Mouse (Mus musculus): ENCODE measurements at regions not wholly inside any gene's neighbourhood (a gene's known extent, or its start where the extent isn't known, plus 50 kb on each side); places are given as distances from the start of the nearest gene placed in this dataset.

DNA sequence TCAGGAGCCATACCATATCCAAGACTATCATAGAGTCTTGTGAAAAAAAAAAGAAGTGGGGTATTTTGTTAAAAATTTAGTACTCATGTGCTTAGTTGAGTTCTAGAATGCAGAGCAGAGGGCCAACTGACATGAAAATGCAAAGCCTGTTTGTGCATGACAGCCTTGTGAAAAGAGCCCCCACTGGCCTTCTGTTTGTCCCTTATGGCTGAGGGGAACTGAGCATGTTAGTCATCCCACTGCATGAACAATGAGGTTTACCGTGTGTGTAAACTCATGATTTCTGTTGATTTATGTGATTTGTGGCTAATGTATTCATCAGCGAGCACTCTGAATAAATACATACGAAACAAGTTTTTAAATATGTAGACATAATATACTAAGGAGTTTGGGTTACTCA is 266.1 kb upstream of the Nox3 start:
- TF ChIP-seq POLR2A (IDR thresholded peaks at IDR 0.05; ENCODE audit: extremely low read depth, insufficient read depth, low read length) = no peak
- no peak for TF ChIP-seq CTCF (IDR thresholded peaks at IDR 0.05; ENCODE audit: extremely low read depth, insufficient read depth, low read length)

DNA sequence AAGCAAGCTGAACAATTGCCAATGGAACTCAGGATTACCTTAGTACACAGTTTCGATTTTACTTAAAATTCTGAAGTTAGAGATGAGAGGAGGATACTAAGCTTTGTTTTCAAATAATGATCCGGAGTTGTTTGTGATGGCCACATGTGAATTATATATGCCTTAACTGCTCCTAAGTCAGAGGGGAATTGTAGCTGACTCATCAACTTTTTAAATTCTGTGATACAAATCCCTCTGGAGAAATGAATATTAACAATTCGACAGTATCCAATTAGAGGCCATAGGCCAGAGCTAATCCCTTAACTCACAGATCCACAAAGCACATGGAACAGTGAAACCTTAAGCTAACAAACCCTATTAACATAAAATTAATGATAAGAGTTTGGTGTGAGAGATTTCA is 250.5 kb upstream of the Nox3 start:
- TF ChIP-seq POLR2A (IDR thresholded peaks at IDR 0.05; ENCODE audit: extremely low read depth, insufficient read depth, low read length) = no peak
- no peak for TF ChIP-seq CTCF (IDR thresholded peaks at IDR 0.05; ENCODE audit: extremely low read depth, insufficient read depth, low read length)
- Histone ChIP-seq H3K27ac (ENCODE audit: insufficient read depth, low read length) (no peak overlapping the region), H3K4me3 (ENCODE audit: insufficient read depth, low read length) (no peak overlapping the region), H3K4me1 (ENCODE audit: control insufficient read depth, insufficient read depth, low read length) (no peaks in the 10 kb centered on the region)

More for the DNA sequence above, 266.1 kb upstream of the Nox3 start:
- Histone ChIP-seq H3K27ac (ENCODE audit: insufficient read depth, low read length) (no peak overlapping the region), H3K4me3 (ENCODE audit: insufficient read depth, low read length) (no peak overlapping the region), H3K4me1 (ENCODE audit: control insufficient read depth, insufficient read depth, low read length) (no peaks in the 10 kb centered on the region)

DNA sequence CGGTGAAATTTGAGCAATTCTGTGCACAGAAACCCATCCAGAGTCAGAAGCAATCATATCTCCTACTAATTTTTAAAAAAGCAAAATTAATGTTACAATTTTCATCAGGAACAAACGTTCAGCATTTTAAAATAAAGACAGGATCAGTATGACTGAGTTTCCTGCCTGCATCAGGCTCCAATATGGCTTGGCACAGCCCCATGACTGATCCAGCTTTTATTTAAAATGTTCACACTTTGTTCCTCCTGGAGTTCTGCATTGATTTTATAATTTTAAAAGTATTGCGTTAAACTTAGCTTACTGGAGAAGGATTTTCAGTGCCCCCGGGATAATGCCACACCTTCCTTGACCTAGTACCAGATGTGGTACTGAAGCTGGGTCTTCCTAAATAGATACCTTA is 240.3 kb upstream of the Nox3 start:
- H3K4me1 ChIP-seq (ENCODE audit: control insufficient read depth, insufficient read depth, low read length) = no peaks in the 10 kb centered on the region
- H3K4me3 ChIP-seq (ENCODE audit: insufficient read depth, low read length) = no peak overlapping the region
- H3K27ac ChIP-seq (ENCODE audit: insufficient read depth, low read length) = no peak overlapping the region
- TF ChIP-seq CTCF (IDR thresholded peaks at IDR 0.05; ENCODE audit: extremely low read depth, insufficient read depth, low read length) = no peak
- TF ChIP-seq POLR2A (IDR thresholded peaks at IDR 0.05; ENCODE audit: extremely low read depth, insufficient read depth, low read length) = no peak

GRCm38 (mm10) chr17:3933208-3933607 is 237.1 kb upstream of the Nox3 start:
- TF ChIP-seq CTCF (IDR thresholded peaks at IDR 0.05; ENCODE audit: extremely low read depth, insufficient read depth, low read length) (no peak), POLR2A (IDR thresholded peaks at IDR 0.05; ENCODE audit: extremely low read depth, insufficient read depth, low read length) (no peak)
- H3K4me1 ChIP-seq (ENCODE audit: control insufficient read depth, insufficient read depth, low read length) = no peaks in the 10 kb centered on the region

GRCm38 (mm10) chr17:3932071-3932470 is 236.0 kb upstream of the Nox3 start:
- Histone ChIP-seq H3K27ac (ENCODE audit: insufficient read depth, low read length) (no peak overlapping the region), H3K4me1 (ENCODE audit: control insufficient read depth, insufficient read depth, low read length) (no peaks in the 10 kb centered on the region), H3K4me3 (ENCODE audit: insufficient read depth, low read length) (no peak overlapping the region)
- no peak for TF ChIP-seq CTCF (IDR thresholded peaks at IDR 0.05; ENCODE audit: extremely low read depth, insufficient read depth, low read length)
- no peak for TF ChIP-seq POLR2A (IDR thresholded peaks at IDR 0.05; ENCODE audit: extremely low read depth, insufficient read depth, low read length)

More at GRCm38 (mm10) chr17:3933208-3933607, 237.1 kb upstream of the Nox3 start:
- Histone ChIP-seq H3K4me3 (ENCODE audit: insufficient read depth, low read length) (no peak overlapping the region), H3K27ac (ENCODE audit: insufficient read depth, low read length) (no peak overlapping the region)

DNA sequence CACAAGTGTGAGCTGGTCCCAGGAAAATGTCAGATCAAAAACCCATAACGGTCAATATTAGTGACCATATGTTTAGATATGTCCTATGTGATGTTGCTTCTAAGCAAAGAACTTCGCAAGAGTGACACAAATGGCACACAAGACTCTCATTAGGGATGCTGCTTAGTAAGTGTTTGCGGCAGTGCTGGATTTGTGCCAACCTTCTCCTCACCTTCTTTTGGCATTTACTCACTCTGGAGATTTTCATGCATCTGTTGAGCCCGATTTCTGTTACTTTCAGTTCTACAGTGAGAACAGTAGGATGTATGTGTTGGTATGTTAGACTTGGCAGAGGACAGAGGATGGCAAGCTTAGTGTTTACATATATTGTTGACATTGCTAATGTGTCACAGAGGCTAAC is 231.0 kb upstream of the Nox3 start:
- Histone ChIP-seq H3K4me3 (ENCODE audit: insufficient read depth, low read length) (no peak overlapping the region), H3K4me1 (ENCODE audit: control insufficient read depth, insufficient read depth, low read length) (no peaks in the 10 kb centered on the region), H3K27ac (ENCODE audit: insufficient read depth, low read length) (no peak overlapping the region)
- TF ChIP-seq CTCF (IDR thresholded peaks at IDR 0.05; ENCODE audit: extremely low read depth, insufficient read depth, low read length) (no peak), POLR2A (IDR thresholded peaks at IDR 0.05; ENCODE audit: extremely low read depth, insufficient read depth, low read length) (no peak)

DNA sequence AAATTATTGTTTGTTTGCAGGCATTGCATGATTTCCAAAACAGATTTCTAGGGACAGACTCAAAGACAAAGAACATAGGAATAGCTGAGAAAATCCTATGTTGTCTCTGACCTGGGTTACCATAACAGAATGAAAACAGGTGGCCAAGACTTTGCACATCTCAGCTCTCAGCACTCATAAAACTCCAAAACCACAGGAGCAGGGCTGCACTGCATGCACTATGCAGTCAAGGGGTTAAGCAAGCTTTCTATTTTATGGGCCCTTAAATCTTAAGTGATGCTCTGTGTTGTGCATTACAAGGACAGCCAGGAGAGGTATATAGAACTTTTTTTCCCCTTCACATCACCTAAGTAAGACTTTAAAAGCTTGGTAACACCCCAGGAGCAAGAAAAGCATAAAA is 224.2 kb upstream of the Nox3 start:
- no peak for TF ChIP-seq POLR2A (IDR thresholded peaks at IDR 0.05; ENCODE audit: extremely low read depth, insufficient read depth, low read length)
- no peak for TF ChIP-seq CTCF (IDR thresholded peaks at IDR 0.05; ENCODE audit: extremely low read depth, insufficient read depth, low read length)
- Histone ChIP-seq H3K27ac (ENCODE audit: insufficient read depth, low read length) (no peak overlapping the region), H3K4me1 (ENCODE audit: control insufficient read depth, insufficient read depth, low read length) (no peaks in the 10 kb centered on the region)

DNA sequence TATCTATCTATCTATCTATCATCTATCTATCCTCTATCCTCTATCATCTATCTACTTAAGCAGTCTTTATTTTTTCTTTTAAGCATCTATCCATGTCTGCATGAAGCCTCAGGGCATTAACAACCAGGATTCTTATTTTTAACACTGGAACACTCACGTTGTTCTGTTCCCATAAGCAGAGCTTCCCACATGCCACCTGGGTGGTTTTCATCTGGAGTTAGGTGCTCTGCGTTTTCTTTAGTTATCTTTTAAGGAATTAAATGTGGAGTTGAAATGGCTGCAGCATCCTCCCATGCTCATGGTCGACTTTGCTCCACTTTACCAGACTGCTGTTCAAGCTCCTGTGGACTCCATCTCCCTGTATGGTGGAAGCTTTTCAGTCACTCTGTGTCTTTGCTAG is 196.8 kb upstream of the Nox3 start:
- no peak for TF ChIP-seq POLR2A (IDR thresholded peaks at IDR 0.05; ENCODE audit: extremely low read depth, insufficient read depth, low read length)
- TF ChIP-seq CTCF (IDR thresholded peaks at IDR 0.05; ENCODE audit: extremely low read depth, insufficient read depth, low read length) = no peak
- Histone ChIP-seq H3K4me1 (ENCODE audit: control insufficient read depth, insufficient read depth, low read length) (no peaks in the 10 kb centered on the region), H3K4me3 (ENCODE audit: insufficient read depth, low read length) (no peak overlapping the region), H3K27ac (ENCODE audit: insufficient read depth, low read length) (no peak overlapping the region)

More for the DNA sequence above, 224.2 kb upstream of the Nox3 start:
- H3K4me3 ChIP-seq (ENCODE audit: insufficient read depth, low read length) = no peak overlapping the region

- H3K27ac ChIP-seq (ENCODE audit: insufficient read depth, low read length) = no peak overlapping the region
- H3K4me3 ChIP-seq (ENCODE audit: insufficient read depth, low read length) = no peak overlapping the region
- no peaks in the 10 kb centered on the region for H3K4me1 ChIP-seq (ENCODE audit: control insufficient read depth, insufficient read depth, low read length)
- TF ChIP-seq POLR2A (IDR thresholded peaks at IDR 0.05; ENCODE audit: extremely low read depth, insufficient read depth, low read length) (no peak), CTCF (IDR thresholded peaks at IDR 0.05; ENCODE audit: extremely low read depth, insufficient read depth, low read length) (no peak)
Observed at GRCm38 (mm10) chr17:3883146-3883545, 187.1 kb upstream of the Nox3 start.

- H3K4me1 ChIP-seq (ENCODE audit: control insufficient read depth, insufficient read depth, low read length) = no peaks in the 10 kb centered on the region
- TF ChIP-seq POLR2A (IDR thresholded peaks at IDR 0.05; ENCODE audit: extremely low read depth, insufficient read depth, low read length) (no peak), CTCF (IDR thresholded peaks at IDR 0.05; ENCODE audit: extremely low read depth, insufficient read depth, low read length) (no peak)
Observed at GRCm38 (mm10) chr17:3879075-3879474, 183.0 kb upstream of the Nox3 start.

More at GRCm38 (mm10) chr17:3879075-3879474, 183.0 kb upstream of the Nox3 start:
- Histone ChIP-seq H3K27ac (ENCODE audit: insufficient read depth, low read length) (no peak overlapping the region), H3K4me3 (ENCODE audit: insufficient read depth, low read length) (no peak overlapping the region)
